Mouse (Mus musculus) retina, postnatal 1 day (tissue): ENCODE measurements around the gene Ip6k1.
"Not testable (repeated sequence)": the region's sequence is repeated elsewhere in the genome, so short reads cannot be mapped to it uniquely, and the experiment has no call there.

Experiments
- DNase-seq: peaks from one replicate; pipeline ENCODE4 v3.0.0-alpha.2; 2012

Ip6k1 gene

DNA sequence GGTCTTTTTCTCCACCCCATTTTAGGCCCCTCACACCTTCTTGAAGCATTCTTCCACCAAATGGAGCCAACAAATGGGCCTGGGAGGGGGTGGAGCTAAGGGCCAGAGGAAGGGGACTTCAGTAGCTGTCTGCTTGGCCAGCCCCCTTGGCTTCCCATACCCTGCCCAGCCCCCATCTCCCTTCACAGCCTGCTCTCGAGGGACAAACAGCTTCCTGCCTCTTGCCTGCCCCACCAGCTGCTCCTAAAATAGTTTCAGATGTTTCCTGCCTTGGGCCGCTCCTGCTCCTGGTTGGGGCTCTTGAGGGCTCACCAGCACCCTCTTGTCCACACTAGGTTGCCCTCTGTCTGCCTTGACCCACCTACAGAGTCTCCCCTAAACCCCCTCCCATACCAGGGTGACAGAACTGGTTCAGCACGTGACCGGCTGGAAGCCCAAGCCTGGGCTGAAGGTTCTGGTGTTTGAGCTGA lies 18.8 kb upstream of the Ip6k1 start:
- peak; percentile 51 for DNase-seq

- DNase-seq = no peak
Measured at GRCm38 (mm10) chr9:107984052-107984753, 18.1 kb upstream of the Ip6k1 start.

DNA sequence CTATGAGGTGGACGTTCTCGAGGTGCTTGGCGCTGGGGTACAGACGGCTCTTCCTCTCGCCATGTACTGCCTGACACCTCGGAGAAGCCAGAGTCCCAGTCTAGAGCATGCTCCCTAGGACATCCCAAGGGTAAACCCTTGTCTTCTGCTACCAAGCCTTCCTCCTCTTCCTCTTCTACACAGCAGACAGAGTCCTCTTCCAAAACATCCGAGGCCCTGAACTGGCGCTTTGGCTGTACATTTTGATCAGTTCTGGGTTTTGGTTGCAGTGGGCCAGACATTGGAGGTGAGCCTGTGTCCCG lies 17.6 kb upstream of the Ip6k1 start:
- DNase-seq = no peak

DNA sequence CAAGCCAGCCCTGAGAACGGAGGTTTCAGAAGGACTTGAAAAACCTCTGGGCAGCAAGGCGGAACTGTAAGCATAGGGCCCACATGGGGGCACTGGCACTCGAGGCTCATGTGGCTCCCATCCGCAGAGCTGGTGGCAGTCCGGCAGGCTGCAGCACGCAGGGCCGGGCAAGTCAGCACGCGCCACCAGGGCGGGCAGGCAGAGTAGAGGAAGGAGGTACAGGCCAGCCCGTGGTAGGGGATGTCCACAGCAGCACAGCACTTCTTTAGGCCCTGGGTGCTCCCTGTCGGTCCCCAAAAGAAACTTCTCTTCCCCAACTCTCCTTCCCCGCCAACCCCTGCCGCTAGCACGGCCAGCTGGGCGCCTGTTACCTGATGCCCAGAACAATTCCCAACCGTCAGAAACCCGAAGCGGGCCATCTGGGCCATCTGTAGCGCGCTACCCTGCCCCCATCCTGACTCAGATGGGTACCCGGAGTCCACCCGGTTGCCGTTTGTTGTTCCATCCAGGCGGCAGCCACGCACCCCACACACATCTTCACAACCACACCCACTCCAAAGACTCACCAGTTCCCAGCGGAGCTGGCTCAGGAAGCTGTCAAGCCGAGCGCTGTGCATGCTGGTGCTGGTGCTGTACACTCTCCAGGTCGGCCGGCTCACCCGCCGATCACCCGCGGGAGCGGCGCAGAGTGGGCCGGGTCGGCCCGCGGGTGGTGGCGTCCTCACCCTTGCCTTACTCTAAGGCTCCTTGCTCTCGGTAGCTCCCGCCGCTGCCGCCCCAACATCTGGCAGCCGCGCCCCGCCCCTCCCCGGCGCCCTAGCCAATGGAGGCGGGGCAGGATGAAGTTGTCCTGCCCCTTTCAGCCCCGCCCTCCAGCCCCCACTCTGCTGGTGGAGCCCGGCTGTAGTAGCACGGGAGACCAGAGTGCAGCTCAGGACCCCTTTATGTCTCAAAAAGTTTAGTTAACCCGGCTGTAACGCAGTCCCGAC lies 16.9 kb upstream of the Ip6k1 start, which contains the start of gene Inka1:
Gene Inka1, minus strand, starts transcription at position 749 of the 989 bp plus-strand sequence.
- peak; percentile 82 for DNase-seq

DNA sequence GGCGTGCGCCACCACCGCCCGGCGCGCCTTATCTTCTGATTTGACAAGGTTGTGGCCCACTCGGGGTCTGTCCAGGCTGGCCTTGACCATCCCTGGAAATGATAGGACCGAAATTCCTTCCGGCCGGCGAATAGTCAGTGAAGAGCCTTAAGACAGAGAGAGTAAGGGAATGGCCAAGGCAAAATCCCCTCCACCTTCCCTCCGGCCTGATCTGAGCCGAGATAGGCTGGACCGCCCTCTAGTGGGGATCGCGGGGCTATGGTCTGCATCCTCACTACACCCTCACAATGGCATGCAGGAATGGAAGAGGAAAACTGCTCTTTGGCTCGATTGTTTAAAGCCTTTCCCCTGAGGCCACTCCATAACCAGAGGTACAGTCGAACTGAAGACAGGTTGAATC lies 15.9 kb upstream of the Ip6k1 start:
- DNase-seq = peak; percentile 88

DNA sequence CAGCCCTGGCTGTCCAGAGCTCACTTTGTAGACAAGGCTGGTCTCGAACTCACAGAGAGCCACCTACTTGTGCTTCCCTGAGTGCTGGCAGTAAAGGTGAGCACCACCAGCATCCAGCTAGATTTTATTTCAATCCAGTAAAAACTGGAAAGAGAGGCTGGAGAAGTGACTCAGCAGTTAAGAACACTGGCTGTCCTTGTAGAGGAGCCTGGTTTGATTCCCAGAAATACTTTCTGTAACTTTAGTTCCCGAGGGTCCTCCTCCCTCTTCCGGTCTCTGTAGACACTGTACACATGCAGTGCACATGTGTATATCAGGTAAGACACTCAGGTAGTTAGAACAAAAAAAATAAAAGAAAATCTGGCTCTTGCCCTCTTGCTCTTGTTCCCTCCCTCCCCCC lies 14.4 kb upstream of the Ip6k1 start:
- no peak for DNase-seq

- DNase-seq = no peak
Measured at GRCm38 (mm10) chr9:107992197-107992596, 10.1 kb upstream of the Ip6k1 start, which contains the start of gene Cdhr4. Gene Cdhr4 (plus strand): TSS chr9:107992497.

DNA sequence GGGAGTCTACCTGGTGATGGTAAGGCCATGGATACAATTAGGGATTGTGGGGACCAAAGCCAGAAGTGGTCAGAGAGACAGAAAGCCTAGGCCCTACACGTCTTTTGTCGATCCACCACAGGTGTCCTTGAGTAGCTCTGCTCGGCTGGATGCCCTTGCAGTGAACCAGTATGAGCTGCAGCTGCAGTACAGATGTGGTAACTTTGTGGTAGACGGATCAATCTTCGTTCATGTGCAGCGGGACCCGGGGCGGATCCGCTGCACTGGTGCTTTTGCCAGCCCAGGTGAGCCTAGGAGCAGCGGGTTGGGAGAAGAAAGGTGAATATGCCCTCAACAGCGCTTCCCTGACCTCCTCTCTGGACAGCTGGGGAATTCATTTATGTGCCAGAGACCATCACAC lies 9.3 kb upstream of the Ip6k1 start:
- DNase-seq = no peak

DNA sequence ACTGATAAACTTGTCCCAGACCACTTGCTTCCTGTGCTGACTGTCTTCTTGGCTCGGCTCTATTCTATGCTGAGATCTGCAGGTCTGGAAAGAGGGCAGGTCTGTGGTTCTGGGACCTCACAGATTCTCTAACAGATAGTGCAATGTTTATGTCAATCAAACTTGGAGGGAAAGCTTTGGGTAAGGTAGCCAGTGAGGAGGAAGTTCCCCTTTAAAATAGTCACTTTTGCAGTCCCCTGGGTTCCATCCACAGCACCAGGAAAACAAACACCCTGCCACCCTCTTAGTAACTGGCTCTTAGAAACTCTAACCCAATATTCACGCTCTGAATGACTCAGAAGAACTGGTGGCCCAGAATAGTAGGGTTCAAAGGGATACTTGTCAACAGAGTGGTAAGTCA lies 7.8 kb upstream of the Ip6k1 start:
- DNase-seq = no peak

- DNase-seq = no peak
Measured at GRCm38 (mm10) chr9:107995513-107995912, 6.8 kb upstream of the Ip6k1 start.

- DNase-seq = no peak
Measured at GRCm38 (mm10) chr9:107996049-107996448, 6.3 kb upstream of the Ip6k1 start, which contains the start of gene Gm20662. Gene Gm20662 (plus strand): TSS chr9:107996349.

DNA sequence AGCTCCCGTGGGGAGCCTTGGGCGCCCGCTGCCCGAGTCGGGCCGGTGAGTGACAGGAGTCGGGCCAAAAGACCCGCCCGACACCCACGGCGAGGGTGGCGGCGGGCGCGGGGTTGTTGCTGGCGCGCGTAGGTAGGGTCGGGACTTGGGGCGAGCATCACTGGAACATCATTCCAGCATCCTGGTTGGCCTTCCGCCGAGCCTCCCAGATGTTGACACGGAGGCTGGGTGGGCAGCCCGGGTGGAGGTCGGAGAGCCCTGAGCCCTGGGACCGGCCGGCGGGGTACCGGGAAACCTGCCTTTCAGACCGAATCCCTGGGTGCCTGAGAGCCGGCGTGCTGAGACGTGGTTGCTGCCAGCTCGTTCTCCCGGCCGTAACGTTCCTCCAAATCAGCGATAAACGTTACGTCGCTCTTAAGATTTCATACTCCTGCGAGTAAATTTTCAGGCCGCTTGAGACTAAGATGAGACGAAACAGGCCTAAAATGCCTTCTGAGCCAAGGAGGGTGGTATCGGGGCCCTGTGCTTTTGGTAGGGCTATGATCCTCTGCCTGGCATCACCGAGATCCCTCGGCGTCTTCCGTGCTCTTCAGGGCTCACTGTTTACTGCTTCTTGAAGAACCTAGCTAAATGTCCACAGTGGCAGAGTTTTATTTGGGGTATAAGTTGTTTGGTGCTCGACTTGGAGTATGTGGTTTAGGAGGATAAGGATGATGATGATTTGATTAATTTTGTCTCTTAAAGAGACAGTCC lies 653 bp downstream of the Ip6k1 start:
- DNase-seq = peak; percentile 41

- peak; percentile 30 for DNase-seq
Measured at GRCm38 (mm10) chr9:108003531-108003890, 1.2 kb downstream of the Ip6k1 start.

DNA sequence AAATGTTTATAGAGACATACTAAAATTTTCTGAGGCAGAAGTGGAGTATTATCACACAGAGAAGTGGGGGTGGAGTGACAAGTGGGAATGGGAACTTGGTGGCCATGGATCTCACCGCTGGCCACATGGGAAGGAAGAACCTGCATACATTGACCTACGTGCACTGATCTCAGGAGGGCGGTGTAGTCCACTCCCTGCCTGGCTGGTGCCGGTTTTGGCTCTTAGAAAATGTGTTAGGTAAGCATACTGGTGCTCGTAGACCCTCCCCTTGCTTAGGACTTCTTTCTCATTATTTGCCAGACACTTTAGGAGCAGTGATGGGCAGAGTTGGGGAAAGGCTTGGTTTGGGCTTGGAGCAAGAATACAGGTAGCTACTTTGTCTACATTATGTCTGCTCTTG lies 5.7 kb downstream of the Ip6k1 start:
- DNase-seq = no peak

GRCm38 (mm10) chr9:108010385-108010784 lies 8.1 kb downstream of the Ip6k1 start:
- no peak for DNase-seq

DNA sequence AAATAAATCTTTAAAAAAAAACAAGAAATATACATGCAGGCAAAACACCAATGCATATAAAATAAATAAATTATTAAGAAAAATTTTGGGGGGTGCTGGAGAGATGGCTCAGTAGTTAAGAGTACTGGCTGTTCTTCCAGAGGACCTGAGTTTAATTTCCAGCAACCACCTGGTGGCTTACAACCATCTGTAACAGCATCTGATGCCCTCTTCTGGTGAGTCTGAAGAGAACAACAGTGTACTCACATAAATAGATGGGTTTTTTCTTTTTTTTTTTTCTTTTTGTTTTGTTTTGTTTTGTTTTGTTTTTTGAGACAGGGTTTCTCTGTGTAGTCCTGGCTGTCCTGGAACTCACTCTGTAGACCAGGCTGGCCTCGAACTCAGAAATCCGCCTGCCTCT lies 11.3 kb downstream of the Ip6k1 start:
- not testable (repeated sequence) for DNase-seq

DNA sequence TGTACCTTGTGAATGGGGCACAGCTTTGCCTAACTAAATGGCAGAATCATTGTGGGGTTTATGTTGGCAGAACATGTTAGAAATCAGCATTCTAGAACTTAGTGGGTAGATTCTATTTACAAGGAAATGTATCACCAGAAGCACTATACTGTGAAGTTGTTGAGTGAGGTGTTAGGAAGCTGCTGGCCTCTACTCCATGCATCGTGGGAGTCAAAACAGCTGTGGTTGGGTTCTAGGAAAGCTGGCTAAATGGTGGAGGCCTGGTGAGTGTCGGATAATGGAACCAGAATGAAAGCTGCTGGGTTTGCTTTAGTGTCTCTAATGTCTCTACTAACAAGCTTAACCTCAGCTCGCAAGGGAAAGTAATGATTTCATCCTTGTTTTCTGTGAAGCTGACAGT lies 14.8 kb downstream of the Ip6k1 start:
- DNase-seq = no peak

- no peak for DNase-seq
Measured at GRCm38 (mm10) chr9:108020741-108021140, 18.4 kb downstream of the Ip6k1 start.

- no peak for DNase-seq
Measured at GRCm38 (mm10) chr9:108023216-108023615, 20.9 kb downstream of the Ip6k1 start.

- no peak for DNase-seq
Measured at GRCm38 (mm10) chr9:108026584-108026983, 24.3 kb downstream of the Ip6k1 start.

- no peak for DNase-seq
Measured at GRCm38 (mm10) chr9:108027867-108028266, 25.6 kb downstream of the Ip6k1 start.

DNA sequence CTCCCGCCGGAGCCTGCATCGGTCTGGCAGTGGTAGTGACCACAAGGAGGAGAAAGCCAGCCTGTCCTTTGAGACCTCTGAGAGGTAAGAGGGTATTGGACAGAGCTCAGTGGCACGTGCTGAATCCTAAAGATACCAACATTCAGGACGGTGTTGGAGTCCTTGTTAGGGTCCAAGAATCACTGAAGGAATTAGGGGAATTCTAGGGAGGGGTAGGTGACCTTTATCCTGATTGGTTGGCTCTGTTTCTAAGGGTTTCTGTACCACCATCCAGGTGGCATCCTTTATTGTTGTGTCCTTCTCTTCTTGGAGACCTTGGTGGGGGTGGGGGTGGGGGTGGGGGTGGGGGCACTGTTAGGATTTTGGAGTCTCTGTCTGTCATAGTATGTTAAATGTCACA lies 29.8 kb downstream of the Ip6k1 start:
- no peak for DNase-seq
